Mouse (Mus musculus) 416B (cell line): ENCODE measurements around the gene Olfr345.

ENCODE experiments used
- DNase-seq: peaks from one replicate; pipeline ENCODE4 v3.0.0; 2011; ENCODE audit warnings: low read depth

Olfr345 gene

GRCm38 (mm10) chr2:36639741-36640140 lies at the start of gene Olfr345:
Olfr345 (plus strand) TSS chr2:36640041.
- DNase-seq: no peak

- DNase-seq: no peak
Observed at GRCm38 (mm10) chr2:36685488-36685887, 45.6 kb downstream of the Olfr345 start, which contains the start of gene Olfr346. Olfr346 (plus strand) TSS chr2:36685788.
